Mouse (Mus musculus) lung, adult 2 months (tissue): ENCODE measurements around the gene Olfr212. TPM values are rescaled to one million over a fixed set of nuclear protein-coding genes. Genes with fewer than 3 reads are reported as not detected.
"Not testable (repeated sequence)": the region's sequence is repeated elsewhere in the genome, so short reads cannot be mapped to it uniquely, and the experiment has no call there.

Experiments used
- DNase-seq: peaks from one replicate; pipeline ENCODE4 v3.0.0; 2022
- H3K4me1 ChIP-seq: fragments of 200-500 bp; 2 replicates; pipeline ENCODE4 v1.6.1; 2011; ENCODE audit warnings: low read length; ENCODE audit not compliant: control insufficient read depth, insufficient read depth
- H3K4me3 ChIP-seq: fragments of 200-500 bp; replicated peaks from 2 replicates; pipeline ENCODE3; 2011; ENCODE audit warnings: low read depth, mild to moderate bottlenecking, control low read depth, low read length; ENCODE audit errors: extremely low read depth
- CTCF ChIP-seq: fragments of 200-500 bp; IDR thresholded peaks from 2 replicates; pipeline ENCODE4 v1.5.1; 2011; ENCODE audit warnings: mild to moderate bottlenecking, low read length, control low read depth; ENCODE audit not compliant: insufficient read depth
- POLR2A ChIP-seq: fragments of 200-500 bp; IDR thresholded peaks from 2 replicates; pipeline ENCODE4 v1.6.1; 2011; ENCODE audit warnings: low read depth, mild to moderate bottlenecking, control low read depth, low read length, borderline replicate concordance; ENCODE audit errors: extremely low read depth
- WGBS: fragments of 180-500 bp; shearing (Covaris S2); methylation state at CpG from one replicate; pipeline ENCODE4 v1.1.7; 2018; 5-methylcytosine and 5-hydroxymethylcytosine counted together
- polyA plus RNA-seq: library from polyadenylated mRNA; depleted of rRNA; stranded (reverse); fragments of >200 nt; gene quantifications from 2 replicates; pipeline ENCODE4 v1.2.3, GENCODE M21; 2012; rRNA removed

Gene Olfr212
- not detected in 2 replicates for polyA plus RNA-seq

GRCm38 (mm10) chr6:116506302-116507003 lies at the start of gene Olfr212:
Gene Olfr212 (plus strand): TSS chr6:116506516.
- WGBS, result 89% methylated on average over 20 of the region's 20 CpGs
- not testable (repeated sequence) for H3K4me1 ChIP-seq, DNase-seq, H3K4me3 ChIP-seq

- 52% methylated on average over 4 of the region's 4 CpGs for WGBS
- no peak for DNase-seq
- H3K4me1 ChIP-seq, result no peaks in the 10 kb centered on the region
- TF ChIP-seq POLR2A (no peak), CTCF (no peak)
- H3K4me3 ChIP-seq, result no peak overlapping the region
These were observed 47.6 kb upstream of the Olfr212 start for GRCm38 (mm10) chr6:116458728-116459127.

GRCm38 (mm10) chr6:116459232-116459631 lies 47.1 kb upstream of the Olfr212 start:
- H3K4me3 ChIP-seq, result no peak overlapping the region
- DNase-seq, result no peak
- WGBS, result 47% methylated on average over 2 of the region's 2 CpGs
- TF ChIP-seq CTCF (no peak), POLR2A (no peak)
- no peaks in the 10 kb centered on the region for H3K4me1 ChIP-seq

- TF ChIP-seq POLR2A (peak; percentile 43; the same call in 1 of the 2 replicates), CTCF (no peak)
- DNase-seq, result no peak
- H3K4me1 ChIP-seq, result no peaks in the 10 kb centered on the region
- H3K4me3 ChIP-seq, result peak within 1 kb of the TSS; percentile 52
- 4% methylated on average over 43 of the region's 43 CpGs for WGBS
These were observed 45.6 kb upstream of the Olfr212 start, which contains the start of gene Alox5 for GRCm38 (mm10) chr6:116460544-116461283. Gene Alox5 (minus strand): TSS chr6:116461178.

- TF ChIP-seq POLR2A (no peak), CTCF (no peak)
- no peak for DNase-seq
- 17% methylated on average over 3 of the region's 3 CpGs for WGBS
- H3K4me1 ChIP-seq, result no peaks in the 10 kb centered on the region
- no peak overlapping the region for H3K4me3 ChIP-seq
These were observed 38.2 kb upstream of the Olfr212 start for GRCm38 (mm10) chr6:116468081-116468480.

- TF ChIP-seq POLR2A, result no peak
- TF ChIP-seq CTCF, result no peak
- Histone ChIP-seq H3K4me3 (no peak overlapping the region), H3K4me1 (no peaks in the 10 kb centered on the region)
- 48% methylated on average over 1 of the region's 1 CpGs for WGBS
- DNase-seq, result no peak
These were observed 21.2 kb upstream of the Olfr212 start for GRCm38 (mm10) chr6:116485081-116485480.

- TF ChIP-seq CTCF (no peak), POLR2A (no peak)
- 43% methylated on average over 1 of the region's 1 CpGs for WGBS
- no peaks in the 10 kb centered on the region for H3K4me1 ChIP-seq
- DNase-seq, result no peak
- no peak overlapping the region for H3K4me3 ChIP-seq
These were observed 19.5 kb upstream of the Olfr212 start for GRCm38 (mm10) chr6:116486833-116487232.

GRCm38 (mm10) chr6:116488791-116489190 lies 17.5 kb upstream of the Olfr212 start, which contains the start of gene Olfr211:
Gene Olfr211 (plus strand): TSS chr6:116489091.
- Histone ChIP-seq H3K4me3 (no peak within 1 kb of the TSS), H3K4me1 (no peaks in the 10 kb centered on the region)
- DNase-seq, result no peak
- no peak for TF ChIP-seq POLR2A
- no peak for TF ChIP-seq CTCF
- WGBS, result 74% methylated on average over 4 of the region's 4 CpGs

GRCm38 (mm10) chr6:116493742-116494141 lies 12.6 kb upstream of the Olfr212 start:
- Histone ChIP-seq H3K4me1 (no peaks in the 10 kb centered on the region), H3K4me3 (no peak overlapping the region)
- DNase-seq, result no peak
- 80% methylated on average over 5 of the region's 5 CpGs for WGBS
- TF ChIP-seq CTCF (no peak), POLR2A (no peak)

- WGBS, result 67% methylated on average over 1 of the region's 1 CpGs
These were observed 10.4 kb upstream of the Olfr212 start for GRCm38 (mm10) chr6:116495960-116496359.

More at GRCm38 (mm10) chr6:116495960-116496359, 10.4 kb upstream of the Olfr212 start:
- Histone ChIP-seq H3K4me3 (no peak overlapping the region), H3K4me1 (no peaks in the 10 kb centered on the region)
- TF ChIP-seq CTCF (no peak), POLR2A (no peak)
- no peak for DNase-seq
